10 mouse cellular contexts compared by ENCODE assay signal in the genomic region with DNA sequence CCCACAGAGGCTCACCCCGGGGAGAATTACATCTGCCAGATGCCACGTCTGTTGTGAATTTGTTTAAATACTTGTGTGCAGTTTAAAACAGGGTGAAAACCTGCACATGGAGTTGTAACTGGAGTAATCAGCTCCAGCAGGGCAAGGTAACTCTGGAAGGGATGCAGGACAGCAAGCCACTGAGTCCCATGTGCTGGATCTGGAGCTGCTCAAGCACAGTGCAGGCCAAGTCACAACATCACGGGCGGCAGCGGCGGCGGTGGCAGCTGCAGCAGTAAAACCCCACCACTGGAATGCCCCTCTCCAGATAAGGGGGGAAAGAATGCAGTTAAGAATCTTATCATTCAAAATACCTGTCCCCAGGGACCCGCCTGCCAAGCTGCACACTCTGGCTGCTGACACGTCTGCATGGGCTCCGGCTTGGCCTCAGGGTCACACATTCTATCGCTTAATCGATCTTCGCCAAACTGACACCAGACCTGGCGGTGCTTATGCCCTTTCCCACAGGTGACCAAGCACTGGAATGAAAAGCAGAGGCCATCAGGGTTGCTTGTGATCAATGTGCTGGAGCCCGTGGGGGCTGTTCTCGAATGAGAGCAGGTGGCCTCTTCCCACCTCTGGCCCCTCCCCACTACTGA. TPM values are rescaled to one million over a fixed set of nuclear protein-coding genes. Genes with fewer than 3 reads are reported as not detected.
A peak's percentile ranks its signal among the peaks of the same experiment; 100 is the strongest.
DNase-seq lines count a peak whose midpoint lies in the region; ATAC-seq and TF ChIP-seq lines count a peak whose summit lies in the region.
"Had no signal": no experiment of that assay in that cellular context is flagged by ENCODE, and none has a peak within 500 bp of the region (broad histone marks: within the 10 kb centered on the region; RNA-seq: fewer than 3 reads in every experiment).

No protein-coding gene starts in this region.

- no peaks in the 10 kb centered on the region for H3K27me3 ChIP-seq in hindbrain, postnatal 0 days (ENCODE audit: insufficient read depth, low read length)
- H3K27me3 ChIP-seq in hindbrain, embryonic 13.5 days = no peaks in the 10 kb centered on the region
- no peaks in the 10 kb centered on the region for H3K27me3 ChIP-seq in heart, postnatal 0 days (ENCODE audit: control insufficient read depth, insufficient read depth, low read length)
- H3K27me3 ChIP-seq in forebrain, embryonic 16.5 days (replicated peaks; ENCODE audit: control insufficient read depth, insufficient read depth, low read length) = no peaks in the 10 kb centered on the region

- no peaks in the 10 kb centered on the region for H3K9me3 ChIP-seq in hindbrain, postnatal 0 days (ENCODE audit: low read length)
- H3K9me3 ChIP-seq in hindbrain, embryonic 13.5 days = no peaks in the 10 kb centered on the region
- H3K9me3 ChIP-seq in heart, postnatal 0 days (replicated peaks; ENCODE audit: control insufficient read depth, low read length) = no peaks in the 10 kb centered on the region
- H3K9me3 ChIP-seq in forebrain, embryonic 16.5 days (ENCODE audit: control insufficient read depth, low read length) = no peaks in the 10 kb centered on the region

- H3K36me3 ChIP-seq in hindbrain, postnatal 0 days (ENCODE audit: insufficient read depth, low read length) = no peaks in the 10 kb centered on the region
- no peaks in the 10 kb centered on the region for H3K36me3 ChIP-seq in hindbrain, embryonic 13.5 days
- H3K36me3 ChIP-seq in heart, postnatal 0 days (replicated peaks; ENCODE audit: control insufficient read depth, insufficient read depth, low read length) = peaks cover 50% of the 10 kb centered on the region
- H3K36me3 ChIP-seq in forebrain, embryonic 16.5 days (ENCODE audit: control insufficient read depth, insufficient read depth) = no peaks in the 10 kb centered on the region

- TF ChIP-seq CTCF in hindbrain, postnatal 0 days (IDR thresholded peaks at IDR 0.05; ENCODE audit: low read depth) = no peak
- no peak for TF ChIP-seq CTCF in heart, postnatal 0 days (IDR thresholded peaks at IDR 0.05; ENCODE audit: low read depth)

- WGBS in hindbrain, postnatal 0 days = 75% methylated on average over 16 of the region's 16 CpGs
- WGBS in hindbrain, embryonic 13.5 days = 66% methylated on average over 16 of the region's 16 CpGs
- 21% methylated on average over 16 of the region's 16 CpGs for WGBS in heart, postnatal 0 days
- WGBS in forebrain, embryonic 16.5 days = 83% methylated on average over 16 of the region's 16 CpGs

- no peak overlapping the region for H3K9ac ChIP-seq in hindbrain, postnatal 0 days (replicated peaks; ENCODE audit: low read length)
- no peak overlapping the region for H3K9ac ChIP-seq in hindbrain, embryonic 13.5 days
- peak overlapping the region; percentile 28 for H3K9ac ChIP-seq in heart, postnatal 0 days (replicated peaks; ENCODE audit: low read depth, low read length)
- H3K9ac ChIP-seq in forebrain, embryonic 16.5 days (replicated peaks; ENCODE audit: low read depth, low read length) = no peak overlapping the region
- H3K9ac ChIP-seq: liver, embryonic 14.5 days had no signal

- TF ChIP-seq EP300 in heart, postnatal 0 days (IDR thresholded peaks at IDR 0.05; ENCODE audit: low read depth) = peak; percentile 65; the same call in 1 of the 2 replicates

- H3K27ac ChIP-seq in hindbrain, postnatal 0 days = peak overlapping the region; percentile 11; the same call in 1 of the 2 replicates
- no peak overlapping the region for H3K27ac ChIP-seq in hindbrain, embryonic 13.5 days
- peak overlapping the region; percentile 94 for H3K27ac ChIP-seq in heart, postnatal 0 days (ENCODE audit: low read depth)
- H3K27ac ChIP-seq in forebrain, embryonic 16.5 days (ENCODE audit: low read length) = no peak overlapping the region
- H3K27ac ChIP-seq: liver, embryonic 14.5 days had no signal

- H3K4me3 ChIP-seq in hindbrain, postnatal 0 days (ENCODE audit: low read length) = no peak overlapping the region
- H3K4me3 ChIP-seq in hindbrain, embryonic 13.5 days = no peak overlapping the region
- no peak overlapping the region for H3K4me3 ChIP-seq in heart, postnatal 0 days (ENCODE audit: low read depth, low read length)
- no peak overlapping the region for H3K4me3 ChIP-seq in forebrain, embryonic 16.5 days (replicated peaks; ENCODE audit: low read length)

- no peaks in the 10 kb centered on the region for H3K4me1 ChIP-seq in hindbrain, postnatal 0 days (ENCODE audit: insufficient read depth, low read length)
- H3K4me1 ChIP-seq in hindbrain, embryonic 13.5 days (replicated peaks) = peaks cover 11% of the 10 kb centered on the region
- H3K4me1 ChIP-seq in heart, postnatal 0 days (ENCODE audit: control insufficient read depth, insufficient read depth) = peaks cover 26% of the 10 kb centered on the region; the same call in 1 of the 2 replicates
- H3K4me1 ChIP-seq in forebrain, embryonic 16.5 days (replicated peaks; ENCODE audit: control insufficient read depth, insufficient read depth, low read length) = peaks cover 2% of the 10 kb centered on the region; the same call in 1 of the 2 replicates

- H3K4me2 ChIP-seq in hindbrain, postnatal 0 days (ENCODE audit: low read depth, low read length) = no peak overlapping the region
- H3K4me2 ChIP-seq in hindbrain, embryonic 13.5 days = no peak overlapping the region
- H3K4me2 ChIP-seq in heart, postnatal 0 days (ENCODE audit: low read depth, low read length) = no peak overlapping the region
- no peak overlapping the region for H3K4me2 ChIP-seq in forebrain, embryonic 16.5 days (ENCODE audit: low read length)

- DNase-seq in hindbrain, postnatal 0 days (ENCODE audit: low spot score) = no peak
- peak; percentile 16 for DNase-seq in embryo, embryonic 11.5 days (ENCODE audit: low read depth, low spot score)
- peak; percentile 51 for DNase-seq in heart, postnatal 0 days (ENCODE audit: low spot score)
- peak; percentile 35 for DNase-seq in lung, postnatal 25 days (ENCODE audit: low spot score)
- DNase-seq in ovary, adult 18-20 months (ENCODE audit: low spot score) = no peak
- no peak for DNase-seq in thymus, adult 18-20 months

- no peak for ATAC-seq in hindbrain, postnatal 0 days
- ATAC-seq in hindbrain, embryonic 13.5 days (ENCODE audit: low FRiP score) = no peak
- peak; percentile 78 for ATAC-seq in heart, postnatal 0 days (ENCODE audit: insufficient read depth, low read depth)
- no peak for ATAC-seq in forebrain, embryonic 16.5 days

RNA-seq across cellular contexts. Expression of a gene that starts 0.5 kb away (rescaled TPM):
- not detected in 2 replicates for total RNA-seq in hindbrain, postnatal 0 days (2014; rRNA removed)
- not detected in 2 replicates for polyA plus RNA-seq in hindbrain, postnatal 0 days (2015; fragmentation: Nextera tagmentation; extraction: Ambion mirVana)
- not detected in 2 replicates for polyA plus RNA-seq in hindbrain, embryonic 13.5 days (2015; fragmentation: Nextera tagmentation; extraction: Ambion mirVana)
- total RNA-seq in heart, postnatal 0 days (2014; rRNA removed; ENCODE audit: low replicate concordance) = 0.15 and 0.35 TPM in 2 replicates
- 0.26 TPM in 2 replicates for polyA plus RNA-seq in heart, postnatal 0 days (2015; fragmentation: Nextera tagmentation; extraction: Ambion mirVana)
- not detected in 2 replicates for polyA plus RNA-seq in forebrain, embryonic 16.5 days (2015; fragmentation: Nextera tagmentation; extraction: Ambion mirVana)
- polyA plus RNA-seq: C2C12; liver, embryonic 14.5 days had no signal

RNA-seq across cellular contexts. Expression of a gene that starts 53.4 kb away (rescaled TPM):
- 0.65 and 0.68 TPM in 2 replicates for total RNA-seq in hindbrain, postnatal 0 days (2014; rRNA removed)
- polyA plus RNA-seq in hindbrain, postnatal 0 days (2015; fragmentation: Nextera tagmentation; extraction: Ambion mirVana) = 1.2 and 1.7 TPM in 2 replicates
- polyA plus RNA-seq in hindbrain, embryonic 13.5 days (2015; fragmentation: Nextera tagmentation; extraction: Ambion mirVana) = 0.41 and 0.97 TPM in 2 replicates
- 0.46 TPM in 2 replicates for total RNA-seq in heart, postnatal 0 days (2014; rRNA removed; ENCODE audit: low replicate concordance)
- 1.3 and 1.7 TPM in 2 replicates for polyA plus RNA-seq in heart, postnatal 0 days (2015; fragmentation: Nextera tagmentation; extraction: Ambion mirVana)
- 0.19 TPM in 1 of 2 replicates, not detected in the other for polyA plus RNA-seq in forebrain, embryonic 16.5 days (2015; fragmentation: Nextera tagmentation; extraction: Ambion mirVana)
- polyA plus RNA-seq: C2C12 had no signal

Comparison
In these comparisons a context has a peak if more than half of its experiments do, and no peak if none do; other contexts are left out.
1. H3K27ac ChIP-seq: peak in hindbrain, postnatal 0 days (single experiment) and heart, postnatal 0 days (single experiment); none in hindbrain, embryonic 13.5 days (single experiment) and forebrain, embryonic 16.5 days (single experiment).
2. DNase-seq: peak in embryo, embryonic 11.5 days (single experiment), heart, postnatal 0 days (single experiment) and lung, postnatal 25 days (single experiment); none in hindbrain, postnatal 0 days (single experiment), ovary, adult 18-20 months (single experiment) and thymus, adult 18-20 months (0 of 2).